Mouse (Mus musculus) stomach, embryonic 14.5 days (tissue): ENCODE results near the gene Abca2. TPM values are rescaled to one million over a fixed set of nuclear protein-coding genes. Genes with fewer than 3 reads are reported as not detected.
"Not testable (repeated sequence)": the region's sequence is repeated elsewhere in the genome, so short reads cannot be mapped to it uniquely, and the experiment has no call there.

Experiments used
- ATAC-seq: fragments of 200-750 bp; cut with Nextera tagmentation; 2 replicates; pipeline ENCODE4 v1.8.0; 2017; ENCODE audit warnings: low read depth, moderate TSS enrichment; ENCODE audit not compliant: insufficient number of reproducible peaks, insufficient read depth, low FRiP score
- H3K27ac ChIP-seq: fragments of 300-500 bp; sonication (generic); 2 replicates; pipeline ENCODE4 v1.5.1; 2014; ENCODE audit warnings: mild to moderate bottlenecking, low read length, moderate library complexity, mixed read lengths
- H3K27me3 ChIP-seq: fragments of 300-500 bp; sonication (generic); 2 replicates; pipeline ENCODE4 v1.6.1; 2014; ENCODE audit warnings: low read length, control low read depth, mixed read lengths; ENCODE audit not compliant: control insufficient read depth, insufficient read depth
- H3K36me3 ChIP-seq: fragments of 300-500 bp; sonication (generic); 2 replicates; pipeline ENCODE4 v1.6.1; 2014; ENCODE audit warnings: mild to moderate bottlenecking, control low read depth, low read length, moderate library complexity, mixed read lengths; ENCODE audit not compliant: control insufficient read depth, insufficient read depth
- H3K4me1 ChIP-seq: fragments of 300-500 bp; sonication (generic); 2 replicates; pipeline ENCODE4 v1.6.1; 2014; ENCODE audit warnings: low read length, control low read depth, mixed read lengths; ENCODE audit not compliant: control insufficient read depth, insufficient read depth
- H3K4me2 ChIP-seq: fragments of 300-500 bp; sonication (generic); replicated peaks from 2 replicates; pipeline ENCODE4 v1.6.1; 2014; ENCODE audit warnings: low read depth, low read length, control low read depth
- H3K4me3 ChIP-seq: fragments of 300-500 bp; sonication (generic); 2 replicates; pipeline ENCODE4 v1.5.1; 2014; ENCODE audit warnings: low read depth, low read length, control low read depth
- H3K9ac ChIP-seq: fragments of 300-500 bp; sonication (generic); replicated peaks from 2 replicates; pipeline ENCODE4 v1.6.1; 2014; ENCODE audit warnings: low read depth, mild to moderate bottlenecking, control low read depth, low read length, moderate library complexity, mixed read lengths
- H3K9me3 ChIP-seq: fragments of 300-500 bp; sonication (generic); 2 replicates; pipeline ENCODE4 v1.6.1; 2016; ENCODE audit warnings: low read depth, low read length, control low read depth; ENCODE audit not compliant: control insufficient read depth
- WGBS: fragments of 180-500 bp; shearing (Covaris S2); extraction: QIAGEN DNeasy Blood & Tissue Kit; methylation state at CpG from one replicate; pipeline ENCODE4 v1.1.7; 2014; 5-methylcytosine and 5-hydroxymethylcytosine counted together
- polyA plus RNA-seq: library from polyadenylated mRNA; unstranded; fragments of >200 nt; fragmentation: Nextera tagmentation; extraction: Ambion mirVana; gene quantifications from 2 replicates; pipeline ENCODE4 v1.2.1, GENCODE M21; 2014

The Abca2 gene
- polyA plus RNA-seq, 1 experiment from 2014 or later: 5.4 TPM

DNA sequence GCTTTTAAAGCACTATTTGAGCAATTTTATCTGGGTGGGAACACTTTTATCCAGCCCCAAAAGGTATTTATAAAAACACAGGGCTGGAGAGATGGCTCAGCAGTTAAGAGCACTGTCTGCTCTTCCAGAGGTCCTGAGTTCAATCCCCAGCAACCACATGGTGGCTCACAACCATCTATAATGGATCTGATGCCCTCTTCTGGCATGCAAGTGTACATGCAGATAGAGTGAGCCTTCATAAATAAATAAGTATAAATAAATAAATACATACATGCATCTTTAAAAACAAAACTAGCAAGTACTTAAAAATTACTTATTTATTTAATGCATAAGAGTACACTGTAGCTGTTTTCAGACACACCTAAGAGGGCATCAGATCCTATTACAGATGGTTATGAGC lies 15.1 kb upstream of the Abca2 start:
- not testable (repeated sequence) for H3K4me3 ChIP-seq, H3K4me2 ChIP-seq, ATAC-seq, H3K4me1 ChIP-seq, H3K27ac ChIP-seq, H3K27me3 ChIP-seq, H3K36me3 ChIP-seq, H3K9ac ChIP-seq, H3K9me3 ChIP-seq

DNA sequence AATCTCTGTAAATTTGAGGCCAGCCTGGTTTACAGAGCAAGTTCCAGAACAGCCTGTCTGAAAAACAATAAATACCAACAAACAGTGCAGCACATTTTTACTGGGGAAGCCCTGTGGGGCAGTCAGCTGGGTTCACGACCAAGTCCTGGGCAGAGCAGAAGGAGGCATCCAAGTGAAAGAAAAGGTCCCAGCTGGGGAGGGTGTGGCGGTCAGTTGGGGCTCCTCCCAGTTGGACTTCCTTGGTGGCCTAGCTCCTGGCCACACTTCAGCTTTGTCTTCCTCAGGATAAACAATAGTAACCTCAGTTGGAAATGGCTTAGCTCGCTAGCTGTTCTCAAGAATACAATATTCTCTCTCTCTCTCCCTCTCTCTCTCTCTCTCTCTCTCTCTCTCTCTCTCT lies 11.1 kb upstream of the Abca2 start:
- Histone ChIP-seq H3K4me3 (no peak overlapping the region), H3K9ac (no peak overlapping the region), H3K4me2 (no peak overlapping the region), H3K27me3 (no peaks in the 10 kb centered on the region), H3K9me3 (no peaks in the 10 kb centered on the region), H3K36me3 (no peaks in the 10 kb centered on the region), H3K4me1 (no peaks in the 10 kb centered on the region), H3K27ac (no peak overlapping the region)
- ATAC-seq: no peak
- WGBS: 15% methylated on average over 3 of the region's 3 CpGs

DNA sequence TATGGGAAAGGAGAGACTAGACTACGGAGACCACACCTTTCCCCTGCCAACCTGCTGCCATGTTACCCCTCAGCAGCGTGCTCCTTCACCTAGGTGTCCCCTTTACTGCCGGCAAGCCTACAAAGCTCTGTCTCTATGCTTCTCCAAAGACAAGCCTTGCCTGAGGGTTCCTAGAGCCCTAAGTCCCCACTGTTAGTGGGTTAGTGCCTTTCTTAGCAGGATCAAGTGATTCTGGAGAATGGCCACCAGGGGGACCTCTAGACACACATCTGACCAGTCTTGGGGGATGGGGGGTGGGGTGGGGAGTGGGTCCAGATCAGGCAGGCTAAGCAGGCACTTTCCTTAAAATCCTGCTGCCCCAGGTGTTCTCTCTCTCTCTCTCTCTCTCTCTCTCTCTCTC lies 6.6 kb upstream of the Abca2 start:
- H3K9ac ChIP-seq: no peak overlapping the region
- 22% methylated on average over 3 of the region's 3 CpGs for WGBS
- no peaks in the 10 kb centered on the region for H3K36me3 ChIP-seq
- no peaks in the 10 kb centered on the region for H3K9me3 ChIP-seq
- H3K27me3 ChIP-seq: peaks cover 5% of the 10 kb centered on the region; the same call in 1 of the 2 replicates
- no peak overlapping the region for H3K4me3 ChIP-seq
- no peak for ATAC-seq
- H3K27ac ChIP-seq: no peak overlapping the region
- H3K4me1 ChIP-seq: no peaks in the 10 kb centered on the region
- H3K4me2 ChIP-seq: no peak overlapping the region

DNA sequence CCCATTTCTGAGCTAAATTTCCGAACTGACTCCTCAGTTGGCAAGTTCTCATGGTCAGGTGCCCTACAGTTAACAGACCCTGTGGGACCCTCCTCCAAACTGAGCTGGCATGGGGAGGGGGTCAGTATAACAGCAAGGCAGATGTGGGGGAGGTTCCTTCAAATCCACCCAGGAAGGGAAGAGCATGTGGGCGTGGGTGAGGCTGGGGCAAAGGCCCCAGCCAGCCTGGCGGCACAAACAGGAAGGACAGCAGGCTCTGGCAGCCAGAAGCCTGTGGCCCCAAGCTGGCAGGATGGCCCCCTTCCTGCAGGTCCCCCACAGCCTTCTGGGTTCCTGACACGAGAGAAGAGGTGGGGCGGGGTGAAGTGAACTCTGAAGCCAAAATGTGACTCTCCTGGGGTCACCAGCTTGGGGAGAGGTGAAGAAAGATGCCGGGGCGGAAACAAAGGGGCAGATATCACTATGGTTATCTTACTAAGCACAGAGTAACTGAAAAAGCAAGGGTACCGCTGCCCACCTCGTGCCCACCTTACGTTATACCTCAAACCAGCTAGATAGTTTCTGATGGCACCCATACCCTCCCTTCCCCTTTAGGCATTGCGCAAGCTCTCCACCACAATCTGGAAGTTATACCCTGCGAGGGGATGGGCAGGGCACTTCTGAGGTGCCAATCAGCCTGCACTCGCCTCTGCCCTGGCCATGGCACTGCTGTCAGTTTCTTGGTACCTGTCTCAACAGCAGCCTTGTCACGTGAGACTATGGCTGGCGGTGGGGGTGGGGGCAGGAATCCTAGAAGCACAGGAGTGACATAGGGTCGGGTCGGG lies 5.7 kb upstream of the Abca2 start, which contains the start of gene Fut7:
TSS of gene Fut7 (plus strand) at position 681 of the 824 bp plus-strand sequence.
- Histone ChIP-seq H3K4me3 (no peak within 1 kb of the TSS), H3K36me3 (no peaks in the 10 kb centered on the region), H3K27ac (no peak within 1 kb of the TSS), H3K4me2 (no peak within 1 kb of the TSS), H3K9me3 (no peaks in the 10 kb centered on the region), H3K9ac (no peak within 1 kb of the TSS), H3K27me3 (peaks cover 5% of the 10 kb centered on the region; the same call in 1 of the 2 replicates), H3K4me1 (no peaks in the 10 kb centered on the region)
- ATAC-seq: no peak
- WGBS: 64% methylated on average over 17 of the region's 17 CpGs

DNA sequence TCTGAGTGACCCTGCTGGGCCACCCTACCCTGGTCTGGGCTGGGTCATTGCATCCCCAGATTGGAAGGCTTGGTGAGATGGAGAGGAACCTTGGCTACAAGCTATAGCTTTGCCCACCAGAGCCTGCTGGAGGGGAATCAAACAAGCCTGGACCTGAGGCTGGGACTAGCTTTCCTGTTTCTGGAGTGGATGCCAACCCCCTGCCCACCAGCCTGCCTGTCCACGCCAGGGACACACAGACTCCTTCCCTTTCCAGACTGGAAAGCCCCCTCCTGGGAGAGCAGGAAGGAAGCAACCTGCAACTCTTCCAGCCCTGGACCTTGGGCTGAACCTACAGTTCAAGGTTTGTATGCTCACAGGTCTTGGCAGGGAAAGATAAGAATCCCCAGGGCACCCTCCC lies 4.9 kb upstream of the Abca2 start:
- H3K9me3 ChIP-seq: no peaks in the 10 kb centered on the region
- H3K4me3 ChIP-seq: no peak overlapping the region
- H3K36me3 ChIP-seq: no peaks in the 10 kb centered on the region
- H3K27me3 ChIP-seq: peaks cover 5% of the 10 kb centered on the region; the same call in 1 of the 2 replicates
- no peak overlapping the region for H3K9ac ChIP-seq
- no peak for ATAC-seq
- no peak overlapping the region for H3K4me2 ChIP-seq
- WGBS: 64% methylated on average over 1 of the region's 1 CpGs
- no peaks in the 10 kb centered on the region for H3K4me1 ChIP-seq
- no peak overlapping the region for H3K27ac ChIP-seq

DNA sequence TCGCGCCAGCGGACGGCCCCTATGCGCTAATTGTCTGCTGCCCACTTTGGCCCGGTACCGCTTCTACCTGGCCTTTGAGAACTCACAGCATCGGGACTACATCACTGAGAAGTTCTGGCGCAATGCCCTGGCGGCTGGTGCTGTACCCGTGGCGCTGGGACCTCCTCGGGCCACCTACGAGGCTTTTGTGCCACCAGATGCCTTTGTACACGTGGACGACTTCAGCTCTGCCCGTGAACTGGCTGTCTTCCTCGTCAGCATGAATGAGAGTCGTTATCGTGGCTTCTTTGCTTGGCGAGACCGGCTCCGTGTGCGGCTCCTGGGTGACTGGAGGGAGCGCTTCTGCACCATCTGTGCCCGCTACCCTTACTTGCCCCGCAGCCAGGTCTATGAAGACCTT lies 3.0 kb upstream of the Abca2 start:
- Histone ChIP-seq H3K4me1 (no peaks in the 10 kb centered on the region), H3K9me3 (no peaks in the 10 kb centered on the region), H3K9ac (no peak overlapping the region), H3K36me3 (no peaks in the 10 kb centered on the region), H3K4me3 (no peak overlapping the region), H3K4me2 (no peak overlapping the region), H3K27ac (no peak overlapping the region), H3K27me3 (peaks cover 5% of the 10 kb centered on the region; the same call in 1 of the 2 replicates)
- ATAC-seq: no peak
- 48% methylated on average over 27 of the region's 27 CpGs for WGBS

DNA sequence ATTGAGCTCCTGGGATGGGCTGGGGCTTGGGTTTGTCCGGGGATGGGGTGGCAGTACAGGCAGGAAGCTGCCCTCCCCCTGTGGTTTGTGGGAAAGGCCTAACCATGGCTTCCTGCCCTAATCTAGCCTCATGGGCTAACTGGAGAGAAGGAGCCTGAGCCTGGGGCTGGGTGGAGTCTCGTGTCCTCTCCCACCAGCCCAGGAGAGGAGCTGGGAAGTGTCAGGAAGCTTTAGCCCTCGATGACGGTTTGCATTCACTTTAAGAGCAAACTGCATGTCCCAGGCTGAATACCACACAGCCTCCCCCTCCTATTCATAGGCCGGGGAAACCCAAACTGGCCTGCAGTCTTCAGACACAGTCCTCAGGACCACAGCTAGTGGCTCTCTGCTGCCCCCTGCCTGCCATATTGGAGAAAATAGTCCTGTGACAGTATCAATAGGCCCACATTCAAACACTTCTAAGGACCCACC lies 1.7 kb upstream of the Abca2 start:
- H3K9me3 ChIP-seq: no peaks in the 10 kb centered on the region
- H3K4me1 ChIP-seq: no peaks in the 10 kb centered on the region
- H3K27me3 ChIP-seq: peaks cover 5% of the 10 kb centered on the region; the same call in 1 of the 2 replicates
- H3K36me3 ChIP-seq: no peaks in the 10 kb centered on the region
- no peak overlapping the region for H3K27ac ChIP-seq
- no peak overlapping the region for H3K4me3 ChIP-seq
- H3K4me2 ChIP-seq: no peak overlapping the region
- 28% methylated on average over 5 of the region's 5 CpGs for WGBS
- no peak overlapping the region for H3K9ac ChIP-seq
- ATAC-seq: no peak

DNA sequence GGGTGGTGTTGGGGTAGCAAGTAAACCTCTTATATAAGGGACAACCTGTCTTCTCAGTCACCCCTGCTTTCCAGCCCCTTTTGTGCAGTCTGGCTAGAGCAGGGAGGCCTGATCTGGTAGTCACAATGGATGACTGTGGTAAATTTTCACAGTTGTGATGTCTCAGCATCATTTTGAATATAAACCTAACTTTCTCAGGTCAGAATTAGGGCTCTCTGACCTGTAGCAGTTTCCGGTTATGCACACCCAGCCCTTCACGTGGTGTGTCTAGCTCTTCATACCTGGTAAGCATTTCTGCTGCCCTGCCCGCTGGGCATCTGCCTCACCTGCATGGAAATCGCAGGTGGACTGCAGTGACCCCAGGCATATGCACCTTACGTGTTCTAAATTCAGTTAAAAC lies 1.2 kb upstream of the Abca2 start:
- H3K9ac ChIP-seq: no peak overlapping the region
- 89% methylated on average over 5 of the region's 5 CpGs for WGBS

More for the DNA sequence above, 1.2 kb upstream of the Abca2 start:
- H3K27ac ChIP-seq: no peak overlapping the region
- H3K9me3 ChIP-seq: no peaks in the 10 kb centered on the region
- no peaks in the 10 kb centered on the region for H3K4me1 ChIP-seq
- no peak overlapping the region for H3K4me2 ChIP-seq
- H3K4me3 ChIP-seq: no peak overlapping the region
- H3K36me3 ChIP-seq: no peaks in the 10 kb centered on the region
- H3K27me3 ChIP-seq: peaks cover 5% of the 10 kb centered on the region; the same call in 1 of the 2 replicates
- ATAC-seq: no peak
